Mouse (Mus musculus) cerebellum, postnatal 25 days (tissue): ENCODE results near the gene Agbl4.

Source experiments
- DNase-seq, 2 experiments: peaks; one replicate each; pipeline ENCODE4 v3.0.0; 2021; ENCODE audit warnings: mixed read lengths in 2 of 2

Gene Agbl4

GRCm38 (mm10) chr4:110397618-110398045 lies at the start of gene Agbl4:
Agbl4 (plus strand) TSS chr4:110397661.
- peak; percentile 55 to 79 for DNase-seq

- DNase-seq: no peak
Measured at GRCm38 (mm10) chr4:110350856-110351177, 46.6 kb upstream of the Agbl4 start.

GRCm38 (mm10) chr4:110351178-110352000 lies 46.1 kb upstream of the Agbl4 start, which contains the start of gene Elavl4:
Elavl4 (minus strand) TSS chr4:110351909.
- peak; percentile 83 to 88 for DNase-seq

- no peak for DNase-seq
Measured at GRCm38 (mm10) chr4:110352001-110352369, 45.5 kb upstream of the Agbl4 start.

- DNase-seq: no peak
Measured at GRCm38 (mm10) chr4:110360568-110360967, 36.9 kb upstream of the Agbl4 start.

- no peak for DNase-seq
Measured at GRCm38 (mm10) chr4:110396221-110396620, 1.2 kb upstream of the Agbl4 start.

GRCm38 (mm10) chr4:110420306-110420705 lies 22.8 kb downstream of the Agbl4 start:
- DNase-seq: no peak

- no peak for DNase-seq
Measured at GRCm38 (mm10) chr4:110427653-110428052, 30.2 kb downstream of the Agbl4 start.

- DNase-seq: peak in 1 of 2 experiments; percentile 9
Measured at GRCm38 (mm10) chr4:110494371-110494770, 96.9 kb downstream of the Agbl4 start.

GRCm38 (mm10) chr4:110529804-110530203 lies 132.3 kb downstream of the Agbl4 start:
- DNase-seq: no peak

- DNase-seq: no peak
Measured at GRCm38 (mm10) chr4:110549223-110549622, 151.8 kb downstream of the Agbl4 start.

- no peak for DNase-seq
Measured at GRCm38 (mm10) chr4:110597726-110598283, 200.3 kb downstream of the Agbl4 start.

- DNase-seq: no peak
Measured at GRCm38 (mm10) chr4:110641417-110641816, 244.0 kb downstream of the Agbl4 start.

- no peak for DNase-seq
Measured at GRCm38 (mm10) chr4:110662940-110663339, 265.5 kb downstream of the Agbl4 start.

- no peak for DNase-seq
Measured at GRCm38 (mm10) chr4:110674121-110674520, 276.7 kb downstream of the Agbl4 start.

- no peak for DNase-seq
Measured at GRCm38 (mm10) chr4:110735141-110735540, 337.7 kb downstream of the Agbl4 start.

- no peak for DNase-seq
Measured at GRCm38 (mm10) chr4:110757941-110758340, 360.5 kb downstream of the Agbl4 start.

- no peak for DNase-seq
Measured at GRCm38 (mm10) chr4:110788596-110788995, 391.1 kb downstream of the Agbl4 start.

GRCm38 (mm10) chr4:110799902-110800301 lies 402.4 kb downstream of the Agbl4 start:
- peak in 1 of 2 experiments; percentile 28 for DNase-seq

- DNase-seq: no peak
Measured at GRCm38 (mm10) chr4:110810947-110811346, 413.5 kb downstream of the Agbl4 start.

GRCm38 (mm10) chr4:110832776-110833175 lies 435.3 kb downstream of the Agbl4 start:
- DNase-seq: no peak

- no peak for DNase-seq
Measured at GRCm38 (mm10) chr4:110879719-110880443, 482.4 kb downstream of the Agbl4 start.

- peak in 1 of 2 experiments; percentile 24 for DNase-seq
Measured at GRCm38 (mm10) chr4:110916061-110916460, 518.6 kb downstream of the Agbl4 start.

- no peak for DNase-seq
Measured at GRCm38 (mm10) chr4:110916565-110916964, 519.1 kb downstream of the Agbl4 start.
